Mouse (Mus musculus): ENCODE measurements around the gene Akap2.

GRCm38 (mm10) chr4:57670813-57671469, 46.5 kb upstream of the Akap2 start:
- TF ChIP-seq POLR2A (IDR thresholded peaks at IDR 0.05; ENCODE audit: borderline replicate concordance, extremely low read depth, low read depth, low read length): no peak
- no peak for TF ChIP-seq CTCF (IDR thresholded peaks at IDR 0.05; ENCODE audit: insufficient read depth, low read length)
